Mouse (Mus musculus) retina, postnatal 7 days (tissue): ENCODE results near the gene Smim14.
A peak's percentile ranks its signal among the peaks of the same experiment; 100 is the strongest.

ENCODE experiments used
- DNase-seq: peaks from one replicate; pipeline ENCODE4 v3.0.0-alpha.2; 2012; ENCODE audit warnings: low read depth, low spot score

Gene Smim14

DNA sequence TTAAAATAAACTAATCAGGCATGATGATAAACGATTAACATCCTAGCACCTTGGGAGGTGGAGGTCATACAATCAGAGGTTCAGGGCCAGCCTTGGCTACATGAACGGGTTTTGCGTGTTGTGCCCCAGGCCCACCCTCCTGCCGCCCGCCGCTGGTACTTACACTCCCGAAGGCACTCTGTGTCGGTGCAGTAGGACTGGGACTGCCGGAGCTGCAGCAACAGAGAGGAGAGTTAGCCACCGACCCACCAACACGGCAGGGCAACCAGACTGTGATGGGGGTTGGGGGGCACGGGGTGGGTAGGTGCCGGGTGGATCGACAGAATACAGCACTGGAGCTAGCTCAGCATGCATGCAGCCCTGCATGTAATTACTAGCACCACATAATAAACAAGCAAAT is 76.6 kb downstream of the Smim14 start:
- no peak for DNase-seq

DNA sequence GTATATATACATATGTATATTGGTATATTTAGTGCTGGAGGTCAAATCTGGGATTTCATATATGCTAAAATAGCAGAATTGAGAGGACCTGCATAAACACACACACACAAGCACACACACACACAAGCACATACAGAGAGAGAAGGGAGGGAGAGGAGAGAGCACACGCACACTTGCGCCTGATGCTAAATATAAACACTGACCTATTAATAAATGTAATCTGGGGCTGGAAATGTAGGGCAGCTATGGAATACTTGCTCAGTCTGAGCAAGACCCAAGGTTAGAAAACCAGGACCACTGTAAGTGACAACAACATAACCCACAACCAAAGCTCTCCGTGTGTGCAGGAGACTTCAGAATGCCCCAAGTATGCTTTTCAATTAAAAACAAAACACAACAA is 77.5 kb downstream of the Smim14 start:
- DNase-seq, result no peak

- DNase-seq, result no peak
Measured at GRCm38 (mm10) chr5:65457846-65458245, 79.1 kb downstream of the Smim14 start.

- DNase-seq, result no peak
Measured at GRCm38 (mm10) chr5:65457086-65457827, 79.7 kb downstream of the Smim14 start.

- no peak for DNase-seq
Measured at GRCm38 (mm10) chr5:65454771-65455170, 82.2 kb downstream of the Smim14 start.

- no peak for DNase-seq
Measured at GRCm38 (mm10) chr5:65448941-65449340, 88.0 kb downstream of the Smim14 start.

- DNase-seq, result no peak
Measured at GRCm38 (mm10) chr5:65447826-65448225, 89.2 kb downstream of the Smim14 start.

DNA sequence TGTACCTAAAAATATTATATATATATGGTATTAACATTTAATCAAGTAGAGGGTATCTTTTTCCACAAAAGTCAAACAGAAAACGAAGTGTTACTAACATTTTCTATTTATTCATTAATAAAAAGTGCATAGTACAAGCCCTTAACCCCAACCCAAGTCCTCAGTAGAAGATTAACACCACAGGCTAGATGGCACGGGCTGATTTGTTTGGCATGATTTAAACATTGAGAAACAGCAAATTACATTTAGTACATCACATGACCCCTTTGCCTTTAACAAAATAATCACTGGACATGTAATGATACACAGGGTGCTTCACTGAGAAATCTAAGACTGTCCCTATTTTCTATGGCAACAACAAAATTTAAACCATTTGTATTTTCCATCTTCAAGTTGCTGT is 90.2 kb downstream of the Smim14 start:
- DNase-seq, result no peak

DNA sequence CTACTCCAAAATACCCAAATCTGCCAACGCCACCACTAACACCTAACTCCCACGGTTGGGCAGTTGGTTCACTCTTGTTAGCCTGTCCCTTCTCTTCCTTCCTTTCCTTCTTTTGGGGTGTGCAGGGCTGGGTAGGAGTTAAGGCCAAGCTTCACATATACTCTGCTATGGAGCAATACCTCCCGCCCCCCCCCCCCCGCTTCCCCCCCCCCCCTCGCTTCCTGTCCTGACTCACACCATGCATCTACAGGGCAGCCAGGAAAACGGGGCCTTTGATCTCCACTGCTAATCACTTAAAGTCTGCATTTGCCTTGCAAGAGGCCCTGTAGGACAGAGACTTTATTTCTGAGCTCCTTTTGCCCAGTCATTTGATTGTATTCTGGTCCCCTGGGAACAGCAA is 92.0 kb downstream of the Smim14 start:
- no peak for DNase-seq

DNA sequence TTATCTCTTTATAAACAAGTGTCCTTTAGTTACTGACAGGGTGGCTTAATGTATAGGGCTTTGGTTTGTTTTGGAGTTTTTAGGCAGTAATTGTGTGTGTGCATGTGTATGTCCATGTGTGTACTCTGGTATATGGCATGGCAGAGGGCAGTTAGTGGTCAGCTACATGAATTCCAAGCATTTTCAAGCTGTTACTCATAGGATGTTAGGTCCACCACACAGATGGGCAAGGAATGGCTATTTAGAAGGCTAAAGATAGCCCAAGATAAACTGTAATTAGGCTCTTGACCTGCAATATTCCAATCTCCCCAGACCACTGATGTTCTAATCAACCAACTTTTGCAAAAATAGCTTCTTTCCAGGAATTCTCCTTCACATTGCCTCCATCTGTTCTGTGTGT is 98.9 kb downstream of the Smim14 start:
- DNase-seq, result no peak

DNA sequence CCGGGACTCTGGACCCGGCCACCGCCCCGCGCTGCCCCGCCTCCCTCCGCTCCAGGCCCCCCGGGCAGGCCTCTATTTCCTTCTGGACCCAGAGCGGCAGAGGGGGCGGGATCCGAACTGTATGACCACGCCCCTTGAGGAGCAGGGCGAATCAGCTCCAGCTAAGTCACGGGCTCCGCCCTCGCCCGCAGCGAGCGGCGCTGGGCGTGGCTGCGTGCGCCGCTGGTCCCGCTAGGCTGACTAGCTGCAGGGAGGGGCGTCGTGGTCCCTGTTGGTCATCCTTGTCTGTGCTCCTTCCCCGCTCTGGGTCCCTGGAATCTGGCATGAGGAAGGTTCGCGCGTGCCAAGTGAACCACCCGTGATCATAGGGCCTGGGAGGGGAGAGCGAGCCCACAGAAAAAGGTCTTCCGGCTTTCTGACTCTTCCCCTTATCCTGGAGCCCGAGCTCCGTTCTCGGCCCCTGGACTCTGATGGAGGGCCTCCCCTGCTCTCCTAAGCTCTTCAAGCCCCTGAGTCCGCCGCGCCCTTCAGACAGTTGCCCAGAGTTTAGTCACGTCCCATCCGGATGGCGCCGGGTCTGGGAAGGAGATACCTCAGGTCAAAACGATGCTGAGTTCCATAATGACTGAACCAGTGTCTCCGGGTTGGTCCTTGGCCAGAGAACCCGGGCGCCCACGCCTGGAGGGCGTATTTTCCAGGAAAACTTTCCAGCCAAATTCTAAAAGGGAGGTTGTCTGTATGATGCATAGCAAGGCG is 101.0 kb downstream of the Smim14 start, which contains the start of gene Ugdh:
Gene Ugdh (minus strand): TSS at position 144 of the 756 bp plus-strand sequence.
- peak; percentile 90 for DNase-seq

GRCm38 (mm10) chr5:65435363-65435805 is 101.6 kb downstream of the Smim14 start:
- DNase-seq, result no peak

DNA sequence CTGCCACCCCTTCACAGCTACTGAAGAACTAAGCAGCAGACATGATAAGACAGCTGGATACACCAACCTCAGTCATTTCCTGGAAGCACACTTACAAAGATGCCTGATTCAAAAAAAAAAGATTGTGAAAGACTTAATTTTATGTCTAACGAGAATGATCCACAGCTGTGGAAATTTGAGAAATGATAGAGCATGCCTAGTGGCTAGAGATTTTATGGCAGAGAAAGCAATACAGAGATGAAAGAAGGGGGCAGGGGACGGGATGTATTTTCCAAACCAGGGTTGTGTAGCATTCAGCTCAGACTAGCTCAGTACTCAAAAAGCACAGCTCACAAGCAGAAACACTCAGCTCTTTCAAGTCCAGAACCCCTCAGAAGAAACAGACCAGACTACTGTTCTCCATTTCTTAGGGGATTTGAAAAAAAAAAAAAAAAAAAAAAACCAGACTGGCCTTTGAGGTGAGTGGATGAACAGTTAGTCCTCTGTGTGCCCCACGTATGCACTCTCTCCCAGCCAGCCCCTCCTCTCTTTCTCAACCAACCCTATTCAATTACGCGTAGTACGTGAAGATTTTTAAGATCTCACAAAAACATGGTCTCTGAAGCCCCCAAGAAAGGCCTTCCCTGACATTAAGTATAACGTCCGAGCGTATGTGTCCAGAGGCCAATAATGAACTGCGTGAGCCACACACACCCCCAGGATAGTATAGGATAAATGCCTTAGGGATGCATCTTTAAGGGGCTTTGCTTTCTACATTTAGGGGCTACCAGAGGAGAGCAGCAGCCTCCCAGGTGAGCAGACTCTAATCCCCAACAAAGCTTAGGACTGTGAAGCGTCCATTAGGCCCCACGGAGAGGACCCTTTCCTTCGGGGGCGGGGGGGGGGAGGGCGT is 102.3 kb downstream of the Smim14 start:
- no peak for DNase-seq

- DNase-seq, result no peak
Measured at GRCm38 (mm10) chr5:65429441-65429840, 107.5 kb downstream of the Smim14 start.

GRCm38 (mm10) chr5:65428321-65428720 is 108.7 kb downstream of the Smim14 start:
- DNase-seq, result no peak

DNA sequence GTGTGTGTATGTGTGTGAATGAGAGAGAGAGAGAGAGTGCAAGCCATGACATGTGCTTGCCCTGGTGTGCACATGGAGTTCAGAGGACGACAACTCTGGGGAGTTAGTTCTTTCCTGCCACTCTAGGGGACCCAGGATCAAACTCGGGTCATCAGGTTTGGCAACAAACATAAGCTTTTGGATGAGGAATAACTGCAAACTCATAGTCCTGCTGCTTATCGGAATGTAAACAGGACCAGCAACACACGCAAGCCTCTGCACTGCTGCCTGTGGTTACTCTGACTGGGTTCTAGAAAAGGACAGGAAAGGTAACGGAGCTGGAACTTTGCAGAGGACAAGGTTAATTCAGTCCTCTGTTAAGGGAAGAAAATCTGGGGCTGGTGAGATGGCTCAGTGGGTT is 111.7 kb downstream of the Smim14 start:
- no peak for DNase-seq

- no peak for DNase-seq
Measured at GRCm38 (mm10) chr5:65424215-65424614, 112.8 kb downstream of the Smim14 start.

- no peak for DNase-seq
Measured at GRCm38 (mm10) chr5:65422803-65423202, 114.2 kb downstream of the Smim14 start.

DNA sequence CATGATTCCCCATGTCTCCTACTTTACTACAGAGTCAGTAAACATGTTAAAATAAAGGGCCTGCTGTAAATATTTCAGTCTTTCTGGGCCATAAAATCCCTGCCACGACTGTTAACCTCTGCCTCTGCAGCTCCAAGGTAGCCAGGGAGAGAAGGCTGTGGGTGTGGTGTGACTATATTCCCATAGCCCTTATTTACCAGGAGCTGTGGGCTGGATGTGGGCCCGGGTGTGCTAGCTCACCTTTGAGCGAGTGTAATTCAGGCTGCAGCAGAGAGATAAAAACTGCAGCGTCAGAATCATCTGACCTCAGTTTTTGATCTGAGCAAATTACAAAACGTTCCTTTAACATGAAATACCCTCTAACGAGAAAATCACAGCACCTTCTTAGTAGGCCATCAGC is 116.2 kb downstream of the Smim14 start:
- DNase-seq, result no peak

- DNase-seq, result no peak
Measured at GRCm38 (mm10) chr5:65419136-65419535, 117.8 kb downstream of the Smim14 start.

DNA sequence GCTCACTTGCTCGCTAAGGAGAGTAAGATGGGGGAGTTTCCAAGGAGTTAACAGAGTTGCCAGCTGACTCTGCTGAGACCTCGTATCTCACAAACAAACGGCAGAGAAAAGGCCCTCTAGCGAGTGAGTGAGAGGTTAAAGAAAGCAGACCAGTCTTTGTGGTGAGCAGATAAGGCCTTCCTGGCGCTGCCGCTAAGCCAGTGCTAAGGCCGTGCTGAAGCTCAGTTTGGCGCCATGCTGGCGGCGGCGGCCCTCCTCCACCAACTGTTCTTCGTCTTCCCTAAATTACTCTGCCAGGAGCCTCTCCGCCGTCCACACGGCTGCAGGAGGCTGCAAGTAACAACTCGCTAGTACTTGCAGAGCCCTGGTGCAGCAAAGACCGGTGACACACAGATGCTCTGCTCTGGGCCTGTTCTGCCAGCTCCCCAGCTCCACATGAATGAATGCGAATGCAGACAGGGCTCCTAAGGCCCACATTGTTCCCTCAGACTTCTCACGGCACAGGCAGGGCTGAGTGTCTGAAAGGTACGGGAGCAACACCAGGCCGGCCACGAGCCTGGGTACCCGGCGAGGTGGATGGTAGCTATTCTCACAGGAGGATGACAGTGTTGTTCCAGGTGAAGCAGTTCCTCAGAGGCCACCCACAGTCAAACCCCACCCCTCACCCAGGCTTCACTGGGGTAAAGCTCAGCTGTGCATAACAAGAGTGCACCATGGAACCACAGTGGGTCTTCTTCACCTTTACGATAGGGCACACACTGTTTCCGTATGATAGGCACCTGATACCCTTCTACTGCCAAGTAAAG is 121.1 kb downstream of the Smim14 start:
- no peak for DNase-seq
